Mouse (Mus musculus) naive thymus-derived CD4-positive, alpha-beta T cell, adult 2 months (primary cell): ENCODE results near the gene Ubl5.
"Not testable (repeated sequence)": the region's sequence is repeated elsewhere in the genome, so short reads cannot be mapped to it uniquely, and the experiment has no call there.

ENCODE experiments used
- DNase-seq: peaks from one replicate; pipeline ENCODE4 v3.0.0-alpha.2; 2011; ENCODE audit warnings: low read depth

The Ubl5 gene

GRCm38 (mm10) chr9:20642101-20642895, at the start of gene Ubl5:
TSS of gene Ubl5 (plus strand) at chr9:20642878.
- DNase-seq = peak; percentile 71

- DNase-seq = no peak
Observed at GRCm38 (mm10) chr9:20601270-20601669, 41.4 kb upstream of the Ubl5 start.

GRCm38 (mm10) chr9:20606269-20606668, 36.4 kb upstream of the Ubl5 start:
- peak; percentile 23 for DNase-seq

GRCm38 (mm10) chr9:20607100-20607974, 35.3 kb upstream of the Ubl5 start:
- peak; percentile 98 for DNase-seq

GRCm38 (mm10) chr9:20609831-20610464, 32.7 kb upstream of the Ubl5 start:
- DNase-seq = peak; percentile 65

- DNase-seq = no peak
Observed at GRCm38 (mm10) chr9:20611976-20612375, 30.7 kb upstream of the Ubl5 start.

GRCm38 (mm10) chr9:20616685-20617084, 26.0 kb upstream of the Ubl5 start:
- DNase-seq = no peak

- no peak for DNase-seq
Observed at GRCm38 (mm10) chr9:20631332-20631731, 11.3 kb upstream of the Ubl5 start.

- not testable (repeated sequence) for DNase-seq
Observed at GRCm38 (mm10) chr9:20635676-20636075, 7.0 kb upstream of the Ubl5 start.

- peak; percentile 48 for DNase-seq
Observed at GRCm38 (mm10) chr9:20636256-20636655, 6.4 kb upstream of the Ubl5 start.

GRCm38 (mm10) chr9:20636790-20637189, 5.9 kb upstream of the Ubl5 start:
- peak; percentile 16 for DNase-seq

- DNase-seq = no peak
Observed at GRCm38 (mm10) chr9:20638552-20638951, 4.1 kb upstream of the Ubl5 start.

- no peak for DNase-seq
Observed at GRCm38 (mm10) chr9:20639486-20639885, 3.2 kb upstream of the Ubl5 start.

- no peak for DNase-seq
Observed at GRCm38 (mm10) chr9:20641501-20641900, 1.2 kb upstream of the Ubl5 start.

GRCm38 (mm10) chr9:20642896-20643466, 303 bp downstream of the Ubl5 start:
- peak; percentile 92 for DNase-seq

- DNase-seq = peak; percentile 61
Observed at GRCm38 (mm10) chr9:20643781-20644180, 1.1 kb downstream of the Ubl5 start.

GRCm38 (mm10) chr9:20644360-20645081, 1.8 kb downstream of the Ubl5 start, which contains the start of gene Fbxl12:
TSS of gene Fbxl12 (minus strand) at chr9:20644767.
- peak; percentile 89 for DNase-seq

- peak; percentile 85 for DNase-seq
Observed at GRCm38 (mm10) chr9:20645121-20645520, 2.4 kb downstream of the Ubl5 start.

GRCm38 (mm10) chr9:20651602-20652259, 9.1 kb downstream of the Ubl5 start, which contains the start of gene Pin1:
TSS of gene Pin1 (plus strand) at chr9:20652095.
- peak; percentile 99 for DNase-seq

- DNase-seq = no peak
Observed at GRCm38 (mm10) chr9:20652260-20652658, 9.6 kb downstream of the Ubl5 start.

- DNase-seq = no peak
Observed at GRCm38 (mm10) chr9:20653859-20654258, 11.2 kb downstream of the Ubl5 start.
